Comparison of ENCODE assay signal across 13 mouse cellular contexts in genomic region chr11:3930019-3930418, GRCm38 (mm10). TPM values are rescaled to one million over a fixed set of nuclear protein-coding genes. Genes with fewer than 3 reads are reported as not detected.
DNase-seq lines count a peak whose midpoint lies in the region; ATAC-seq and TF ChIP-seq lines count a peak whose summit lies in the region.
"Had no signal": no experiment of that assay in that cellular context is flagged by ENCODE, and none has a peak within 500 bp of the region (broad histone marks: within the 10 kb centered on the region; RNA-seq: fewer than 3 reads in every experiment).

No protein-coding gene starts in this region.

- H3K9me3 ChIP-seq in kidney, embryonic 16.5 days (ENCODE audit: low read length), result no peaks in the 10 kb centered on the region
- H3K9me3 ChIP-seq in hindbrain, postnatal 0 days (ENCODE audit: low read length), result no peaks in the 10 kb centered on the region
- H3K9me3 ChIP-seq: intestine, embryonic 15.5 days had no signal

- H3K4me3 ChIP-seq in bone marrow, adult 2 months (replicated peaks; ENCODE audit: control insufficient read depth, low read depth, low read length), result peak overlapping the region; percentile 63
- 0 out of 2 replicates have a peak overlapping the region, but pooled peaks have one; percentile 7 for H3K4me3 ChIP-seq in kidney, embryonic 16.5 days (ENCODE audit: low read length)
- no peak overlapping the region for H3K4me3 ChIP-seq in hindbrain, postnatal 0 days (ENCODE audit: low read length)
- H3K4me3 ChIP-seq: intestine, embryonic 15.5 days; myocyte had no signal

- peak; percentile 35 for DNase-seq in kidney, adult 18-20 months
- no peak for DNase-seq in kidney, postnatal 14 days
- DNase-seq in lung, postnatal 25 days (ENCODE audit: low spot score), result peak; percentile 64
- no peak for DNase-seq in cerebellum, adult 18-20 months
- no peak for DNase-seq in neural tube, embryonic 10.5 days (ENCODE audit: extremely low spot score, low spot score)
- no peak for DNase-seq in hindbrain, postnatal 0 days (ENCODE audit: low spot score)
- DNase-seq: cerebellum, adult 8-10 months; spleen, adult 18-20 months; thymus, adult 2 months had no signal

- peak overlapping the region; percentile 68 for H3K4me2 ChIP-seq in kidney, embryonic 16.5 days (replicated peaks; ENCODE audit: low read depth, low read length)
- no peak overlapping the region for H3K4me2 ChIP-seq in hindbrain, postnatal 0 days (ENCODE audit: low read depth, low read length)

- peak overlapping the region; percentile 66 for H3K27ac ChIP-seq in bone marrow, adult 2 months (ENCODE audit: control insufficient read depth, insufficient read depth, low read depth, low read length, poor library complexity)
- no peak overlapping the region for H3K27ac ChIP-seq in kidney, embryonic 16.5 days (ENCODE audit: low read length)
- H3K27ac ChIP-seq in hindbrain, postnatal 0 days, result no peak overlapping the region
- H3K27ac ChIP-seq: intestine, embryonic 15.5 days had no signal

- TF ChIP-seq POLR2A in bone marrow, adult 2 months (IDR thresholded peaks at IDR 0.05; ENCODE audit: borderline replicate concordance, control insufficient read depth, low read depth, low read length), result no peak

- TF ChIP-seq CTCF in bone marrow, adult 2 months (IDR thresholded peaks at IDR 0.05; ENCODE audit: control insufficient read depth, insufficient read depth, low read length), result no peak
- TF ChIP-seq CTCF in hindbrain, postnatal 0 days (IDR thresholded peaks at IDR 0.05; ENCODE audit: low read depth), result no peak

- H3K27me3 ChIP-seq in kidney, embryonic 16.5 days (ENCODE audit: insufficient read depth, low read length), result no peaks in the 10 kb centered on the region
- no peaks in the 10 kb centered on the region for H3K27me3 ChIP-seq in hindbrain, postnatal 0 days (ENCODE audit: insufficient read depth, low read length)
- H3K27me3 ChIP-seq: intestine, embryonic 15.5 days had no signal

- no peak for ATAC-seq in kidney, embryonic 16.5 days (ENCODE audit: low FRiP score, low TSS enrichment)
- ATAC-seq in hindbrain, postnatal 0 days, result no peak
- ATAC-seq: intestine, embryonic 15.5 days had no signal

- no peaks in the 10 kb centered on the region; the same call in 1 of the 2 replicates for H3K4me1 ChIP-seq in bone marrow, adult 2 months (ENCODE audit: control insufficient read depth, insufficient read depth, low read length)
- H3K4me1 ChIP-seq in kidney, embryonic 16.5 days (ENCODE audit: insufficient read depth, low read length), result peaks cover 14% of the 10 kb centered on the region
- H3K4me1 ChIP-seq in hindbrain, postnatal 0 days (ENCODE audit: insufficient read depth, low read length), result peaks cover 5% of the 10 kb centered on the region; the same call in 1 of the 2 replicates

- 11% methylated on average over 4 of the region's 4 CpGs for WGBS in bone marrow, adult 2 months
- WGBS in kidney, embryonic 16.5 days, result 69% methylated on average over 4 of the region's 4 CpGs
- WGBS in hindbrain, postnatal 0 days, result 79% methylated on average over 4 of the region's 4 CpGs

- H3K9ac ChIP-seq in kidney, embryonic 16.5 days (replicated peaks; ENCODE audit: low read length), result no peak overlapping the region
- no peak overlapping the region for H3K9ac ChIP-seq in hindbrain, postnatal 0 days (replicated peaks; ENCODE audit: low read length)
- H3K9ac ChIP-seq: intestine, embryonic 15.5 days had no signal

- H3K36me3 ChIP-seq in kidney, embryonic 16.5 days (ENCODE audit: insufficient read depth, low read length), result peaks cover 7% of the 10 kb centered on the region; the same call in 1 of the 2 replicates
- no peaks in the 10 kb centered on the region for H3K36me3 ChIP-seq in hindbrain, postnatal 0 days (ENCODE audit: insufficient read depth, low read length)
- H3K36me3 ChIP-seq: intestine, embryonic 15.5 days had no signal

RNA-seq across cellular contexts. Expression of gene Tcn2, which starts 1.9 kb away (rescaled TPM):
- 16.7 and 48.3 TPM in 2 replicates for polyA plus RNA-seq in bone marrow, adult 2 months (2011; ENCODE audit: insufficient read depth, insufficient read length, low replicate concordance, missing spikeins)
- polyA plus RNA-seq in kidney, embryonic 16.5 days (2015; fragmentation: Nextera tagmentation; extraction: Ambion mirVana), result 152 and 173 TPM in 2 replicates
- total RNA-seq in hindbrain, postnatal 0 days (2014; rRNA removed), result 35.8 and 39.4 TPM in 2 replicates
- polyA plus RNA-seq in hindbrain, postnatal 0 days (2015; fragmentation: Nextera tagmentation; extraction: Ambion mirVana), result 29.3 and 30.8 TPM in 2 replicates

RNA-seq across cellular contexts. Expression of gene Slc35e4, which starts 15.6 kb away (rescaled TPM):
- 1.3 TPM in 1 of 2 replicates, not detected in the other for polyA plus RNA-seq in bone marrow, adult 2 months (2011; ENCODE audit: insufficient read depth, insufficient read length, low replicate concordance, missing spikeins)
- polyA plus RNA-seq in kidney, embryonic 16.5 days (2015; fragmentation: Nextera tagmentation; extraction: Ambion mirVana), result 5.0 and 6.1 TPM in 2 replicates
- 48.6 and 52.4 TPM in 2 replicates for total RNA-seq in hindbrain, postnatal 0 days (2014; rRNA removed)
- polyA plus RNA-seq in hindbrain, postnatal 0 days (2015; fragmentation: Nextera tagmentation; extraction: Ambion mirVana), result 23.5 and 25.8 TPM in 2 replicates

RNA-seq across cellular contexts. Expression of gene Pes1, which starts 33.8 kb away (rescaled TPM):
- 21.2 and 35.0 TPM in 2 replicates for polyA plus RNA-seq in bone marrow, adult 2 months (2011; ENCODE audit: insufficient read depth, insufficient read length, low replicate concordance, missing spikeins)
- polyA plus RNA-seq in kidney, embryonic 16.5 days (2015; fragmentation: Nextera tagmentation; extraction: Ambion mirVana), result 88.0 and 88.8 TPM in 2 replicates
- 35.9 and 36.4 TPM in 2 replicates for total RNA-seq in hindbrain, postnatal 0 days (2014; rRNA removed)
- polyA plus RNA-seq in hindbrain, postnatal 0 days (2015; fragmentation: Nextera tagmentation; extraction: Ambion mirVana), result 44.5 and 46.8 TPM in 2 replicates

RNA-seq across cellular contexts. Expression of gene Dusp18, which starts 35.0 kb away (rescaled TPM):
- 0.22 and 1.2 TPM in 2 replicates for polyA plus RNA-seq in bone marrow, adult 2 months (2011; ENCODE audit: insufficient read depth, insufficient read length, low replicate concordance, missing spikeins)
- 14.7 and 16.4 TPM in 2 replicates for polyA plus RNA-seq in kidney, embryonic 16.5 days (2015; fragmentation: Nextera tagmentation; extraction: Ambion mirVana)
- 14.4 and 16.9 TPM in 2 replicates for total RNA-seq in hindbrain, postnatal 0 days (2014; rRNA removed)
- 15.4 and 16.3 TPM in 2 replicates for polyA plus RNA-seq in hindbrain, postnatal 0 days (2015; fragmentation: Nextera tagmentation; extraction: Ambion mirVana)

RNA-seq across cellular contexts. Expression of gene 4921536K21Rik, which starts 35.1 kb away (rescaled TPM):
- polyA plus RNA-seq in bone marrow, adult 2 months (2011; ENCODE audit: insufficient read depth, insufficient read length, low replicate concordance, missing spikeins), result 0.38 and 0.77 TPM in 2 replicates
- polyA plus RNA-seq in kidney, embryonic 16.5 days (2015; fragmentation: Nextera tagmentation; extraction: Ambion mirVana), result 0.62 and 0.71 TPM in 2 replicates
- 0.21 and 0.90 TPM in 2 replicates for total RNA-seq in hindbrain, postnatal 0 days (2014; rRNA removed)
- 0.41 and 0.42 TPM in 2 replicates for polyA plus RNA-seq in hindbrain, postnatal 0 days (2015; fragmentation: Nextera tagmentation; extraction: Ambion mirVana)

Comparison
In these comparisons a context has a peak if more than half of its experiments do, and no peak if none do; other contexts are left out.
1. DNase-seq: peak in kidney, adult 18-20 months (single experiment) and lung, postnatal 25 days (single experiment); none in kidney, postnatal 14 days (single experiment), cerebellum, adult 18-20 months (0 of 2), neural tube, embryonic 10.5 days (single experiment) and hindbrain, postnatal 0 days (single experiment).